In the genomic region with DNA sequence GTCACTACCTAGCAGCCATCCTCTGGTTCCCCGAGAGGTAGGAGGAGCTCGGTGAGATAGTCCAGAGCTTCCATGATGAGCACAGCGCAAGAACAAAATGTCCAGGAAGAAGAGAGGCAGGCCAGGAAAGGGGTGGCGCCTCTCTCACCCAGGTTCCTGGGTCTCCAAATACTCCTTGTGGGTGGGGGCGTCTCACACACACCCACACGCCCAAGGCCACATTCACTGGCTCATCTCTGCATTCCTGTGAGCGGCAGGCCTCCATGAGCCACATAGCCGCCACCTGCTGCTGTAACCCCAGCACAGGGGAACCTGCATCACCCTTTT, we compare ENCODE assay signal across 8 mouse cellular contexts. TPM values are rescaled to one million over a fixed set of nuclear protein-coding genes. Genes with fewer than 3 reads are reported as not detected.
A peak's percentile ranks its signal among the peaks of the same experiment; 100 is the strongest.
DNase-seq lines count a peak whose midpoint lies in the region; ATAC-seq and TF ChIP-seq lines count a peak whose summit lies in the region.
"Had no signal": no experiment of that assay in that cellular context is flagged by ENCODE, and none has a peak within 500 bp of the region (broad histone marks: within the 10 kb centered on the region; RNA-seq: fewer than 3 reads in every experiment).

No protein-coding gene starts in this region.

- WGBS in liver, embryonic 12.5 days (ENCODE audit: insufficient replicate concordance), result 22% methylated on average over 8 of the region's 8 CpGs
- 26% methylated on average over 8 of the region's 8 CpGs for WGBS in liver, postnatal 0 days (ENCODE audit: insufficient replicate concordance)
- 9% methylated on average over 8 of the region's 8 CpGs for WGBS in forebrain, embryonic 13.5 days
- WGBS in limb, embryonic 10.5 days, result 9% methylated on average over 8 of the region's 8 CpGs
- WGBS in stomach, embryonic 15.5 days, result 22% methylated on average over 8 of the region's 8 CpGs

- peak overlapping the region; percentile 67 for H3K4me2 ChIP-seq in liver, embryonic 12.5 days
- no peak overlapping the region for H3K4me2 ChIP-seq in liver, postnatal 0 days (ENCODE audit: low read depth, low read length)
- H3K4me2 ChIP-seq in forebrain, embryonic 13.5 days, result peak overlapping the region; percentile 96
- H3K4me2 ChIP-seq in stomach, embryonic 15.5 days, result peak overlapping the region; percentile 99

- peaks cover 53% of the 10 kb centered on the region for H3K27me3 ChIP-seq in liver, embryonic 12.5 days (replicated peaks)
- H3K27me3 ChIP-seq in liver, postnatal 0 days (ENCODE audit: insufficient read depth, low read length), result peaks cover 34% of the 10 kb centered on the region
- peaks cover 23% of the 10 kb centered on the region for H3K27me3 ChIP-seq in forebrain, embryonic 13.5 days
- H3K27me3 ChIP-seq in limb, embryonic 10.5 days (ENCODE audit: low read depth, poor library complexity, severe bottlenecking), result peaks cover 58% of the 10 kb centered on the region
- peaks cover 39% of the 10 kb centered on the region for H3K27me3 ChIP-seq in stomach, embryonic 15.5 days (replicated peaks)

- H3K9ac ChIP-seq in liver, embryonic 12.5 days, result no peak overlapping the region
- no peak overlapping the region for H3K9ac ChIP-seq in liver, postnatal 0 days (replicated peaks)
- peak overlapping the region; percentile 68 for H3K9ac ChIP-seq in forebrain, embryonic 13.5 days
- peak overlapping the region; percentile 16; the same call in 1 of the 2 replicates for H3K9ac ChIP-seq in stomach, embryonic 15.5 days

- no peak for TF ChIP-seq CTCF in liver, postnatal 0 days (IDR thresholded peaks at IDR 0.05; ENCODE audit: low read depth)

- H3K9me3 ChIP-seq in liver, embryonic 12.5 days (replicated peaks), result no peaks in the 10 kb centered on the region
- H3K9me3 ChIP-seq in liver, postnatal 0 days (ENCODE audit: low read length), result no peaks in the 10 kb centered on the region
- no peaks in the 10 kb centered on the region for H3K9me3 ChIP-seq in forebrain, embryonic 13.5 days (replicated peaks)
- H3K9me3 ChIP-seq in limb, embryonic 10.5 days (replicated peaks), result no peaks in the 10 kb centered on the region
- H3K9me3 ChIP-seq in stomach, embryonic 15.5 days, result no peaks in the 10 kb centered on the region

- no peaks in the 10 kb centered on the region for H3K36me3 ChIP-seq in liver, embryonic 12.5 days
- H3K36me3 ChIP-seq in liver, postnatal 0 days (replicated peaks; ENCODE audit: insufficient read depth, low read length), result no peaks in the 10 kb centered on the region
- no peaks in the 10 kb centered on the region for H3K36me3 ChIP-seq in forebrain, embryonic 13.5 days (ENCODE audit: poor library complexity, severe bottlenecking)
- H3K36me3 ChIP-seq in limb, embryonic 10.5 days, result no peaks in the 10 kb centered on the region
- no peaks in the 10 kb centered on the region for H3K36me3 ChIP-seq in stomach, embryonic 15.5 days

- H3K4me3 ChIP-seq in liver, embryonic 12.5 days, result peak overlapping the region; percentile 48; the same call in 1 of the 2 replicates
- no peak overlapping the region for H3K4me3 ChIP-seq in liver, postnatal 0 days (ENCODE audit: low read depth, low read length)
- H3K4me3 ChIP-seq in forebrain, embryonic 13.5 days, result peak overlapping the region; percentile 64
- H3K4me3 ChIP-seq in limb, embryonic 10.5 days, result peak overlapping the region; percentile 68
- H3K4me3 ChIP-seq in stomach, embryonic 15.5 days (replicated peaks), result peak overlapping the region; percentile 57
- H3K4me3 ChIP-seq: myocyte had no signal

- no peak overlapping the region for H3K27ac ChIP-seq in liver, embryonic 12.5 days
- no peak overlapping the region for H3K27ac ChIP-seq in liver, postnatal 0 days (ENCODE audit: low read depth)
- H3K27ac ChIP-seq in forebrain, embryonic 13.5 days, result 0 out of 2 replicates have a peak overlapping the region, but pooled peaks have one; percentile 7
- 0 out of 2 replicates have a peak overlapping the region, but pooled peaks have one; percentile 37 for H3K27ac ChIP-seq in limb, embryonic 10.5 days
- no peak overlapping the region for H3K27ac ChIP-seq in stomach, embryonic 15.5 days

- TF ChIP-seq EP300 in liver, postnatal 0 days (IDR thresholded peaks at IDR 0.05; ENCODE audit: low read depth), result no peak

- DNase-seq in liver, postnatal 0 days, result no peak
- no peak for DNase-seq in limb, embryonic 10.5 days (ENCODE audit: low spot score)
- no peak for DNase-seq in adrenal gland, postnatal 4 days (ENCODE audit: low spot score in 2 of 2)
- no peak for DNase-seq in urinary bladder, adult 2 months (ENCODE audit: low spot score)

- ATAC-seq in liver, embryonic 12.5 days, result no peak
- no peak for ATAC-seq in liver, postnatal 0 days
- ATAC-seq in forebrain, embryonic 13.5 days, result no peak; the same call in 1 of the 2 replicates
- 0 out of 2 replicates have a peak, but pooled peaks have one; percentile 10 for ATAC-seq in stomach, embryonic 15.5 days (ENCODE audit: insufficient read depth, low FRiP score, low read depth)

- H3K4me1 ChIP-seq in liver, embryonic 12.5 days, result no peaks in the 10 kb centered on the region
- H3K4me1 ChIP-seq in liver, postnatal 0 days (ENCODE audit: insufficient read depth), result no peaks in the 10 kb centered on the region
- H3K4me1 ChIP-seq in forebrain, embryonic 13.5 days, result peaks cover 15% of the 10 kb centered on the region
- H3K4me1 ChIP-seq in limb, embryonic 10.5 days, result peaks cover 19% of the 10 kb centered on the region
- peaks cover 4% of the 10 kb centered on the region for H3K4me1 ChIP-seq in stomach, embryonic 15.5 days

RNA-seq across cellular contexts. Expression of a gene that starts 2.4 kb away (rescaled TPM):
- 0.07 TPM in 1 of 2 replicates, not detected in the other for polyA plus RNA-seq in liver, embryonic 12.5 days (2016; fragmentation: Nextera tagmentation; extraction: Ambion mirVana)
- not detected in 2 replicates for polyA plus RNA-seq in liver, postnatal 0 days (2015; fragmentation: Nextera tagmentation; extraction: Ambion mirVana)
- polyA plus RNA-seq in forebrain, embryonic 13.5 days (2015; fragmentation: Nextera tagmentation; extraction: Ambion mirVana), result 2.0 and 2.7 TPM in 2 replicates
- 0.23 and 0.26 TPM in 2 replicates for polyA plus RNA-seq in limb, embryonic 10.5 days (2016; fragmentation: Nextera tagmentation; extraction: Ambion mirVana)
- 0.13 TPM in 2 replicates for polyA plus RNA-seq in stomach, embryonic 15.5 days (2015; fragmentation: Nextera tagmentation; extraction: Ambion mirVana)
- total RNA-seq in adrenal gland, postnatal 4 days (2021), result under 1 TPM; 0.48 to 0.59 TPM
- not detected in 2 replicates for polyA plus RNA-seq in urinary bladder, adult 2 months (2012; rRNA removed)
- polyA plus RNA-seq: myocyte had no signal

Comparison
In these comparisons a context has a peak if more than half of its experiments do, and no peak if none do; other contexts are left out.
1. H3K27ac ChIP-seq: peak in forebrain, embryonic 13.5 days (single experiment) and limb, embryonic 10.5 days (single experiment); none in liver, embryonic 12.5 days (single experiment), liver, postnatal 0 days (single experiment) and stomach, embryonic 15.5 days (single experiment).
2. H3K9ac ChIP-seq: peak in forebrain, embryonic 13.5 days (single experiment) and stomach, embryonic 15.5 days (single experiment); none in liver, embryonic 12.5 days (single experiment) and liver, postnatal 0 days (single experiment).